Mouse (Mus musculus) frontal cortex, postnatal 25 days (tissue): Measurements from ENCODE around the gene Nadsyn1.

Source experiments
- DNase-seq, 2 experiments: peaks; one replicate each; pipeline ENCODE4 v3.0.0; 2022; ENCODE audit warnings: low spot score in 2 of 2

Nadsyn1 gene

DNA sequence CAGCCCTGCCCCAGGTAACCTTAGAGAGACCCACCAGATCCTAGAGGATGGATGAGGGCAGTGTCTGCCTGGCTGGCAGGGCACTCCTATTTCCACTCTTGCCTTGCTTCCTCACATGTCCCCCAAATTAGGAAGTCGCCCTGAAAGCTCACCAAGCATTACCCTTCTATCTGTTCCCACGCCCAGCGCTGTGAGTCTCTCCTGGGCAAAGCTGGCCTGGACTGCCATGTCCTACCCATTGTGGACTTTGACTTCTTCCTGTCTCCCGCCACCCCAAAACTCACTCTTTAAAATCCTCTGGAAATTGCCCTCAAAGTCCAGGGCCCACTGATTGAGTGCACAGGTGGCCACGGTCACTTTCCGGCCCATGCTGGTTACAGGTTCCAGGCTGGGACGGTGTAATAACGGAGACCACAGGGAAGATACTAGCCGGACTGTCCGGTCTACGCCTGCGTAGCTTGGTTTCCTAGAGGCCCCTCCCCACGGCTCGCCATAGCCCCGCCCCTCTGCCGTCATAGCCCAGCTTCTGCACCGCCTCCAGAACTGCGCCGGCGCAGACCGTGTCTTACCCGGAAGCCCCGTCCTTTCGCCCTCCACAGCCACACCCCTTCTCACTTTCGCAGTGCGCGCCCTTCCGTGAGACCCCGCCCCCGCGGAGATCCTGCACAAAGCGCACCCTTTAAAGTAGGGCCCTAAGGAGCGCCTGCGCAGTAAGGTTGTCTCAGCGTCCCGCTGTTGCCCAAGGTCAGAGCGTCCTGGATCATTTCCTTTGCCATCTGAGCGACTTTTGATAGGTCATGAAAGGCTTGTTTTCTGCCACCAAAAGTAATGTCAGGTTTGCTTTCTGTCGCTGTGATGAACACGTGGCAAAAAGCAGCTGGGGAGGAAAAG is at the start of gene Nadsyn1, which contains the start of gene Dhcr7:
Gene Nadsyn1, minus strand, starts transcription at position 475 of the 891 bp plus-strand sequence.
Gene Dhcr7, plus strand, starts transcription at position 771 of the 891 bp plus-strand sequence.
- DNase-seq = peak; percentile 94 to 97

DNA sequence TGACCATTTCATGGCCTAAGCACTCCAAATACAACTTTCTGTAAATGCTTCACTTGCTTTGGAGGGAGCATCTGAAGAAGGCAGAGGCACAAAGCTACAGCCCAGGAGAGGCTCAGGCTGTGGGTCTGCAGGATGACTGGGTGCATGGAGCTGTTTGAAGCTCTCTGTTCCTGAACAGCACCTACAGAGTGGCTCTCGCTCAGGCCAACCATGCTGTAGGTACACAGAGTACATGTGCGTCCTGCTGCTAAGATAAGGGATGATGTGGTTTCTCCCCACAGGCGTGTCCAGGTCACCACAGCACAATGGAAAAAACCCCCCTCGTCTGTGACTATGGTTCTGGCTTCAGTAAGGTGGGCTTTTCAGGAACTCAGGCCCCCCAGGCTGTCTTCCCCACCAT is 46.2 kb upstream of the Nadsyn1 start:
- DNase-seq = no peak

DNA sequence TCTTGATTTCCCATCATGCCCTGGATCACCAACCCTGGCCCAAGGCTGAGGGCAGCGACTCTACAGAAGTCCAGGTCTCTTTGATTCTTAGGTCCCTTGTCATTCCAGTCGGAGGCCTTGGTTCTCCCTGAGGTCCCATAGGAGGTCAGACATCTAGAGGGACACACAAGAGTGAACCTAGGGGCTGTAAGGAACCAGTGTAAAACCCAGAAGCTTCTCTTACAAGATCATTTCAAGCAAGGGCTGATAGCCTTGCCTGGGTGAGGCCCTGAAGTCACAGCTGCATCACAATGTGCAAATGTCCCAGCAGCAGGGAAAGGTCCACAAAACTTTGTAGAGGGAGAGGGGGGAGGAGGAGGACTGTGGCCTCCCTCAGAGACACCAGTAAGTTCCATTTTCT is 43.9 kb upstream of the Nadsyn1 start, which contains the start of gene Gm498:
Gene Gm498, plus strand, starts transcription at position 301 of the 400 bp plus-strand sequence.
- DNase-seq = no peak

DNA sequence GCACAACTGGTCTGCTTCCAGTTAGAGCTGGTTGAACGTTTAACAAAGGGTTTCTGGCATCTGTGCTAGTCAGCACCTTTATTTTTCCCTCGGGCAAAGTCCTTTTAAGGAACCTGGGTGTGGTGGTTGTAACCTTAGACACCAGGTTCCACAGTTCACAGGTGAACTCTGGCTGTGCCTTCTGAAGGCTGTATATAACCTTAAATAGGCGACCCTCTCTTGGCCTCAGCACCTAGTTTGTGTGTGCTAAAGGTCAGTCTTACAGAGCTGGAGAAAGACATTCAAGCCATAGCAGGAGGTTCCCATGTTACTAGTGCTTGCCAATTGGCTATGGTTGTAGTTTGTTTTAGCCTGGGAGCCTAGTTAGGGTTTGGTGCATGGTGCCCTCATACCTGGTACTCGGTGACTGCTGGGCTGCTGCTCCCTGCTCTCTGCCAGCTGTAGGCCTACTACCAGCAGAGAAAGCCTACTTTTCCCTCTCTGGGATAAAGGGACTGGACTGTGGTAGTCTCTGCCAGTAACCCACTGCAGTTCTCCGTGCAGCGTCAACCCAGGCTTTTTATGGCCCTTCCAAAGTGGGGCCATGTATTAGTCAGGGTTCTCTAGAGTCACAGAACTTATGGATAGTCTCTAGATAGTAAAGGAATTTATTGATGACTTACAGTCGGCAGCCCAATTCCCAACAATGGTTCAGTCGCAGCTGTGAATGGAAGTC is 26.3 kb upstream of the Nadsyn1 start:
- no peak for DNase-seq

DNA sequence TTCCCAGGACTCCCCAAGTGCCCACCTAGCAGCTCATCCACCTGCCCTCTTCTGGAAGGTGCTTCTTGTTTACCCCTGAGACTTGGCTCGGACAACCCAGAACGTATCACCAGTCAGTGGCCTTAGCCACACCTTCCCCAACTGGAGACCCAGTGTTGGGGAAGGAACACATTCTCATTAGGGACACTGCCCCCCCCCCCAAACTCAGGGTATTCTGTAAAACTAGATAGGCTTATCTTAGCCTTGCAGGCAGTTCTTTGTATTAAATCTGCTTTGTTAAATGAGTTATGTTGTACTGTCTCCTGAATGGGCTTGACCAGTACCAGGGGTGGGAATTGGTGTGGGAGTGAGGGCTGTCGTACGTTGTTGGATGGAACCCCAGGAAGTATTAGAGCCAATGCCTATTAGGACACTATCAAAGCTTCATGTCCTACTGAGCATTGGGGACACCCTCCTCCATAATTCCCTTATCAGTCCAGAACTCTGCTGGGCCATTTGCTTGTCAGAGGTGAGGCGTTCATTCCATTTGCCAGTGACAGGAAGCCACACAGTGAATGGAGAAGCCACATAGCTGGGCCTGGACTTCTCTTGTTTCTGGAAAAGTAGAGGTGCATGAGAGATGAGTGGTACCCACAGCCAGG is 25.6 kb upstream of the Nadsyn1 start:
- no peak for DNase-seq

DNA sequence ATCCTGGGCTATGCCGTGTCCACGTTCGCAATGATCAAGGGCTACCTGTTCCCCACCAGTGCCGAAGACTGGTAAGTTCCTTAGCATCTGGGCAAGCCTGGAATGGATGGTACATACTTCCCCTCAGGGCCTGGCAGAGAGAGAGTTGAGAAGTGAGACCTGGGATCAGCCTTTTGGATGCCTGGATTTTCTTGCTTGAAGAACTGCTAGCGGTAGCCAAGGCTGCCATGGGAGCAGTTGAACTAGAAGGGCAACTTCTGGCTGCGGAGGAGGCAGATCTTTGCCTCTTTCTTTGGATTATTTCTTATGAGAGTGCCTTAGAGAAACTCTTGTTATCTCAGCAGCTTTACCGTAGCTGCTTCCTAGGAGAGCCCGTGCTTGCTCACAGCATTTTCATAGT is 18.7 kb upstream of the Nadsyn1 start:
- no peak for DNase-seq

DNA sequence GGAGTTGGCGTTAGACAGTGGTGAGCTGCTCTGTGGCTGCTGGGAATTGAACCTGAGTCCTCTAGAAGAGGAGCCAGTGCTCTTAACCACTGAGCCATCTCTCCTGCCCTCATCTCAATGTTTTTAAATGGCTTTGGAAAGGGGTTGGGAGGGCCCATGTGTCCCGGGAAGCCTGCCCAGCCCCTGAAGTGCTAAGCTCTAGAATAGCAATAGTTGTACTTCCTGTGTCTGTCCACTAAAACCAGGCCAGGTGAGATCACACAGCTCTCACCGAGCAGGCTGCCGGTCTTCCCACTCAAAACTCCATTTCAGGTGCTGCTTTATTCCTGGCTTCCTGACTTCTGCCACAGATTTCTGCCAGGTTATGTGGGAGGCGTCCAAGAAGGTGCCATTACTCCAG is 17.5 kb upstream of the Nadsyn1 start:
- no peak for DNase-seq

DNA sequence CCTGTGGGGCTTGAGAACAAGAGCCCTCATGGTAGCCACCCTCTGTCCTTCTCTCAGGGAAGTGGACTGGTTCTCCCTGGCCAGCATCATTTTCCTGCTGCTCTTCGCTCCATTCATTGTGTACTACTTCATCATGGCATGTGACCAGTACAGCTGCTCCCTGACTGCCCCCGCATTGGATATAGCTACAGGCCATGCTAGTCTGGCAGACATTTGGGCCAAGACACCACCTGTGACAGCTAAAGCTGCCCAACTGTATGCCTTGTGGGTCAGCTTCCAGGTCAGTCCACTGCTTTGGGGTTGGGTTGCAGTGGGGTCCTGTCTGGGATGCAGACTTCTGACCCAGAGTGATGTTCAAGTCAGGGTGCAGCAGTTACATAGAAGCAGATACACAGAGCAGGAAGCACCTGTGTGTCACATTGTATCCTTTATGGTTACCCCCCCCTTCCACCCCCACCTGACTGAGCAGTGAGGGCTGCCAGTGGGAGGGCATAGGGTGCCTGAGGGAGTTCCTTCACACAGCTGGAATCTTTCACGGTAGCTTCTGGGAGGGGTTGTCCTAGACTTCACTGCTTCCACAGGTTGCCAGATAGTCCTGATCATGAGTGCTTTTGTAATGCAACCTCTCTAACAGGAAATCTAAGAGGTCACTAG is 15.2 kb upstream of the Nadsyn1 start:
- no peak for DNase-seq

DNA sequence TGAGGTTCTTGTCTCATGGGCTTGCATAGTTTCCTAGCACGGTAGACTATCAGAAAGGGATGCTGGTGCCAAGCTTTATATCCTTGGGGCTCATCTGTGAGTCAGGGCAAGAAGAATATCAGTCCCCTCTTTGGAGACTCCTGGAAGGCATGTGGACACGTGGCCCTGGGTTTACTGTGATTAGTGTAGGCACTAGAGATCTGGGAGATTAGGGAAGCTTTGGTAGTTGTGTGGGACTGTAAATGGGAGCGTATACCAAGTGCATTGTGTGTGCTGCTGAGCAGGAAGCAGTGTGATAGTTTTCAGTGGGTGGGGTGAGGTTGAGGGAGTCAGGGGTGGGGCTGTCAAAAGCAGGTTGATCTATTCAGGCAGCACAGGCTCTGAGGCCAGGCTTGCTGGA is 12.3 kb upstream of the Nadsyn1 start:
- DNase-seq = no peak

DNA sequence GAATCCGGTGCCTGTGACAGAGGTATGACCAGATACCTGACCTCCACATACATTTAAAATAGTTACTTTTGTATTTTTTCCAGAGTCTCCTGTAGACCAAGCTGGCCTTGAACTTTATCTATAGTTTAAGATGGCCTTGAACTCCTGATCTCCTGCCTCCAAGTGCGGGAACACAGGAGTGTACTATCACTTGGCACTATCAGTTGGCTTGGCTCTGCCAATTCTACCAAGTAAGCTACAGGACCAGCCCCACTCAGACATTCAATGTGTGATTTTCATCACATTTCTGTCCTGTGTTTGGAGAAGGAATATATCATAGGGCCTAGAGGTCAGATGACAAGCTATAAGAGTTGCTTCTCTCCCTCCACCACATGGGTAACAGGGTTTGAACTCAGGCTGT is 11.7 kb upstream of the Nadsyn1 start:
- DNase-seq = no peak

DNA sequence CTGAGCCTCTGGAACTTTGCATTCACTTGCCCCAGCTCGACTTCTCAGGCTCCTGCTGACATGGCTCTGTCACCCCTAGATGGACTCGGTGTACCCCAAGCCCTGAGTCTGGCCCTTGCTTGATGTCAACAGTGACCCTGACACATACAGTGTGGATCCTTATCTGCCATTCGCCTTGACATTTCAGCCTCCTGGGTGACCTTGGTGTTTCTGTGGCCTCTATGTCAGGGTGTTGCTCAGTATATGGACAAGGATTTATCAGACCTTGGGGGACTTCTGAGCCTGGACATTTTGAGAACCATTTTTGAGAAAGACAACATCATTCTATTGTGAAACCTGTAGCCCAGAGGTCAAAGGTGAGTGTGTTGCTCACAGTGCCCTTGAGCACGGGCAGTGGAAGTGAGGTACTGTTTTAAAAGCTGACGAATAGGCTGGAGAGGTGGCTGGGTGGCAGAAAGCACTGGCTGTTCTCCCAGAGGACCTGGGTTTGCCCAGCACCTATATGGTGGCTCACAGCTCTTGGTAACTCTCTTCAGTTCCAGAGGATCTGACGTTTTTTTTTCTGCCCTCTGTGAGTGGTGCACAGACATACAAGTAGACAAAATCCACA is 11.0 kb upstream of the Nadsyn1 start:
- no peak for DNase-seq

DNA sequence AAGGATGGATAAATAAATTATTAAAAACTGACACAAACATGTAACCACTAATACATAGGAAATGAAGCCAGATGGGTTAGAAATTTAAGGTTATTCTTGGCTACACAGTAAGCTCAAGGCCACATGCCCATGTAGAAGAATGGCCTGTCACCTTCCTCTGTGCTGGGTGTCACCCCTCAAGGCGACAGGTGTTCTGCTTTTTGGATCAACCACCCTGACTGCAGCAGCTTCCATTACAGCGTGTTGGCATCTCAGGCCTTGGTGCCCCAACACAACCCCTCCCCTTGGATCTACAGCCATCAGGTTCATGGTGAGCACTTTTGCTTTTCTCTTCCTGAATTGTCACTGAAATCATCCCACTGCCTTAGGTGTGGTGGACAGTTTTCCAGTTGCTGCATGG is 10.0 kb upstream of the Nadsyn1 start:
- DNase-seq = no peak

DNA sequence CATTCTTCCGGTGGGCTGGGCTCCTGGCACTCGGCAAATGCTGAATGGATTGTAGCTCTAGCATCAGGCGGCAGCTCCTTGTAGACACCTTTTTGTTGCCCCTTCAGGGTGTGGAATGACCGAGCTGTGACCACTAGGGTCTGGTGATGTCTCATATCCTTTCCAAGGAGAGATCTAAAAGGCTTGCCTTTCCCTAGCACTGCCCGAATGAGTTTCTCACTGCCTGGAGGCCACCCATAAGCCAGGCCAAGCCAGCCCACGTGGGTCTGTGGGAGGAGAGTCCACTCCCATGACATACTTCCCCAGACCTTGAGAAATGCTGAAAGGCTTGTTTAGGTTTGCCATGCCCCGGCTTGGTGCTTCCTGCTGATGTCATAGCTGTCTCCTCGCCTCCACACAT is 9.5 kb upstream of the Nadsyn1 start:
- DNase-seq = no peak

DNA sequence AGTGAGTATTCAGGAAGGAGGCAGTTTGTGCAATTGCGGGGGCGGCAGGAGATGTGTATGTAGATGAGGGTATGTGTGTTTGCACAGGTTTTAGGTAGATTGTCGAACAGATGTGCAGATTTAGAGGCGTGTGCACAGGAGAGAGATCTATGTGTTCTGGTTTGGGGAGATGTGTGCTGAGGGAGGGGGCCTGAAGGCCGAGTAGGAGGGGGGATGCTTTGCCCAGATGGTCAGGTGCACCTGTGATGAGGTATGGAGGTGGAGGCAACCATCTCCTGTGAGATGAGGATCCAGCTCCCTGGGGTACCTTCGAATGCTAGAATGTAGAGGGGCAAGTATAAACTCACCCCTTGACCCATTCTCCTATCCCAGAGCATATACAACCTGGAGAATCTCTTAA is 7.8 kb upstream of the Nadsyn1 start:
- DNase-seq = no peak

DNA sequence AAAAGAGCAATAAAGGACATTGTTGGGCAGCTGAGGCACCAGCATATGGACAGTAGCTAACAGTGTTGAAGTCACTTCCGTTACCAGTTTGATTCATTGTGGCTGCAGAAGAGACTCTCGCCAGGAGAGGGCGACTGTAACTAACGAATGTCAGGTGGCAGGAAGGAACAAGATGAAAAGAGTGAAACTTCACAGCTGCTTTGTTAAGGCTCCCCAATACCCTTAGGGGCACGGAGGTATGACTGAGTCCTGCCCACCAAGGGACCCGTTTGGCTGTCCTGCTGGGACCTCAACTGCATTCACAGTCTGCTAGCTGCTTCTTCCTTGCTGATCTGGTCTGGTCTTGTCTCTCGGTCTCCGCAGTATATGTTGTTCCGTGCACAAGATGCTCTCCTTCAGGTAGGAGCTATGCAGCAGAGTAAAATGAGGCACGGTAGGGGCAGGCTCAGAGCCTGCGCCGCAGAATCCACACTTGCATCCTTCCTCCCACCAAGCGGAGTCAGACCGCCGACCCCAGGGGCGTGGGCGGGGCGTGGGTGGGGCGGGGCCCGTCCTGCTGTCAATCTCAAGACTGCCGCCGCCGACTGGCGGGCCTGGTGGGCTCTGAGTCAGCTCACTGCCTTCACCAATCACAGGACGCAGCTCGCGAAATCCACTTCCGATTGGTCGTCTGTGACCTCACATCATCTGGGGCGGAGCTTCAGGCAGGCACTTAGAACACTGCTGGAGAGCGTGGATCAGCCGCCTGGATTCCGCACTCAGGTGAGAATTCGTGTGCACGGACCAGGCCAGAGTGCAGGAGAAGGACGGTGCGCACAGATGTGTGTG is 7.1 kb upstream of the Nadsyn1 start:
- peak; percentile 93 to 95 for DNase-seq

DNA sequence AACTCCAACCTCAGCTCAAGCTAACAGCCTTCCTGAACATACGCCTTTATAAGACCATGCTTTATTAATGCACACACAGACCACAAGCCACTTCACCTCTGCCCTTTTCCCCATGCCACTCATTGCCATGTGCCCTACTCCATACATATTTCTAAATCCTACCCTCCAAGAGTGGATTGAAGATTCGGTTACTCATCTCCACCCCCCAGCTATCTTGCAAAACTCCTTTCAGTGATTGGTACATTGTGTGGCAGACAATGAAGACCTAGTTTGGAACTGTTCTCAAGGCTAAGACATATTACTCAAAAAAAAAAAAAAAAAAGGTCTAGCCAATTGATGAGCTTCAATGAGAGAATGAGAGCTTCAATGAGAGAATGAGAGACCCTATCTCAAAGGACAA is 4.3 kb upstream of the Nadsyn1 start:
- DNase-seq = no peak

DNA sequence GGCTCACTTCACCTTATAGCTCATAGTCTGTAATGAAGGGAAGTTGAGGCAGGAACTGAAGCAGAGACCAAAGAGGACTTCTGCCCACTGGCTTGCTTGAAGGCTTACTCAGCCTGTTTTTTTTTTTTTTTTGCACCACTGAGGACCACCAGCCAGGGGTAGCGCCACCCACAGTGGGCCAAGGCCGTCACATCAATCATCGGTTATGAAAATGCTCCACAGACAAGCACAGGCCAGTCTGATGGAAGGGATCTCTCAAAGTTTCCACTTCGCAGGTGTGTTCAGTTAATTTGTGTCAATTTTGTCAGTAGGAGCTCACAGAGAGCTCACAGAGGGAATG is 587 bp upstream of the Nadsyn1 start:
- DNase-seq = no peak

DNA sequence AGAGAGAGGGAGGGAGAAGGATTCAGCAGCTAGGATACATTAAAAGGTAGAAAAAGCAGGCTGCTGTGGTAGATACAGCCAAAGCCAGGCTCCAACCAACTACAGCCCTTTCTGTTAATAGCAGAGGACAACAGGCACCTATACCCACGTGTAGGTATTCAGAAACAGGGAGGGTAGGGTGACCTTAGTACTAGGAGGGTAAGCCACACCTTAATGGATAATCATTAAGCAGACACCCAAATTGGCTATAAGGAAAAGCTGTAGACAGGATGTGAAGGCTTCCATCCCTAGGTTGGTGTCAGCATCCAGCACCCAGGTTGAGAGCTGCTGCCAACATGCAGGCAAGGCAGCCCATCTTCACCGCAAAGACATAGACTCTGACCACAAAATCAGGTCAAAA is 1.4 kb downstream of the Nadsyn1 start:
- no peak for DNase-seq

DNA sequence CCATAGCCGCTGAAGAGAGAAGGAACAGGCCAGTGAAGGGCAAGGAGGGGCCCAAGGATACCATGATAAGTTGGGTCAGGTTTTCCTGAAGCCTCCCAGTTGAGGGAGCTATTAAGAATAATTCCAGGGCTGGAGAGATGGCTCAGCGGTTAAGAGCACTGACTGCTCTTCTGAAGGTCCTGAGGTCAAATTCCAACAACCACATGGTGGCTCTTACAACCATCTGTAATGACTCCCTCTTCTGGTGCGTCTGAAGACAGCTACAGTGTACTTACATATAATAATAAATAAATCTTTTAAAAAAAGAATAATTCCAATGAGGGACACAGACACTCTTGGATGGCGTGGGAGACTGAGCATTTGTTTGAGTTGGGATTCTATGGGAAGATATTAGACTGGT is 3.4 kb downstream of the Nadsyn1 start:
- DNase-seq = no peak

DNA sequence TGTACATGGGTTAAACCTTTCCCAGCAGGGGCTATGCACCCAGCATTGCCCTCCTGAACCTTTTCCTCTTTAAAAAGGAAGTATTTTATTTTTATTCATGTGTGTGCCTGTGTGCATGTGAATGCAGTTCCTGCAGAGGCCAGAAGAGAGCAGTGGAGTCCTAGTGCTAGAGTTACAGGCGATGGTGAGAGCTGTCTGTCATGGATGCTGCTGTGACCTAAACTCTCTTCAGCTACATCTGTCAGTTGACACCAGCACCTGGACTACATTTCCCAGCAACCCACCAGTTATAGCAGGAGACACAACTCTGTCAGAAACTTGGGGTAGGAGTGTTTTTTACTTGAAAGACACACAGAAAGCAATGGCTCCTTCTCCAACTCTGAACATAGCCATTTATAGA is 13.7 kb downstream of the Nadsyn1 start:
- DNase-seq = no peak

DNA sequence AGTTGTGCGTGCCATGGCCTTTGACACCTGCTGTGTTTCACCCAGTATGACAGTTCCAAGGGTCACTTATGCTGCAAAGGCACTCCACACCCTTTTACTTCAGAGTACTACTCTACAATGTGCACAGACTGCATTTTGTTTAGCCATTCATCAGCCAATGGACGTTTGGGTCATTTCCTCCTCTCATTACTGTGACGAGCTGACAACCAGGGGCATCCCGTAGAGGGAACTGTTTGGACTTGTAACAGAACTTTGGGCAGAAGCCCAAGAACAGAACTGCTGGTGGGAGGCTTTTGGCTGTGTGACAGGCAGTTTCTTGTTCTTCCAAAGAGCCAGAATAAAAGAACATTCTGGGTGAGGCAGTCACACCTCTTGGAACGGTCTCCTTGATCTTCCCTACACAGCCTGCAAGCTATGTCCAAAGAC is 17.4 kb downstream of the Nadsyn1 start:
- DNase-seq = no peak
